16 mouse cellular contexts compared by ENCODE assay signal in genomic region chr2:84343756-84344155, GRCm38 (mm10).
"Had no signal": no experiment of that assay in that cellular context is flagged by ENCODE, and none has a peak within 500 bp of the region (broad histone marks: within the 10 kb centered on the region; RNA-seq: fewer than 3 reads in every experiment).

No protein-coding gene starts in this region.

- H3K27ac ChIP-seq: lung, embryonic 15.5 days; macrophage; midbrain, embryonic 13.5 days; neural tube, embryonic 12.5 days; stomach, embryonic 15.5 days; stomach, postnatal 0 days had no signal

- H3K4me1 ChIP-seq: lung, embryonic 15.5 days; midbrain, embryonic 13.5 days; neural tube, embryonic 12.5 days; stomach, embryonic 15.5 days had no signal

- H3K36me3 ChIP-seq: midbrain, embryonic 13.5 days; neural tube, embryonic 12.5 days had no signal

- ATAC-seq: lung, postnatal 0 days; midbrain, embryonic 13.5 days had no signal

- H3K9me3 ChIP-seq: lung, embryonic 15.5 days; midbrain, embryonic 13.5 days; neural tube, embryonic 12.5 days; stomach, embryonic 15.5 days had no signal

- H3K4me2 ChIP-seq: lung, embryonic 15.5 days; midbrain, embryonic 11.5 days; midbrain, embryonic 13.5 days; neural tube, embryonic 12.5 days; stomach, embryonic 15.5 days had no signal

- H3K27me3 ChIP-seq: lung, embryonic 15.5 days; megakaryocyte, embryonic 14.5 days; midbrain, embryonic 13.5 days; neural tube, embryonic 12.5 days; stomach, embryonic 15.5 days had no signal

- DNase-seq: lung, adult 18-20 months; lung, postnatal 14 days; lung, postnatal 36 days; right cerebral cortex, postnatal 14 days; thymus, adult 2 months; thymus, postnatal 25 days; thymus, postnatal 4 days had no signal

- H3K9ac ChIP-seq: lung, embryonic 15.5 days; midbrain, embryonic 13.5 days; neural tube, embryonic 12.5 days; stomach, embryonic 15.5 days had no signal

- H3K4me3 ChIP-seq: lung, embryonic 15.5 days; megakaryocyte, embryonic 14.5 days; midbrain, embryonic 13.5 days; neural tube, embryonic 12.5 days; stomach, embryonic 15.5 days had no signal
